Mouse (Mus musculus) left cerebral cortex, postnatal 36 days (tissue): ENCODE data around the gene Prpf4b. TPM values are rescaled to one million over a fixed set of nuclear protein-coding genes. Genes with fewer than 3 reads are reported as not detected.
"Not testable (repeated sequence)": the region's sequence is repeated elsewhere in the genome, so short reads cannot be mapped to it uniquely, and the experiment has no call there.

Source experiments
- DNase-seq, 2 experiments: peaks; one replicate each; pipeline ENCODE4 v3.0.0; 2021 to 2022; ENCODE audit warnings: low spot score in 2 of 2, mixed read lengths in 1 of 2
- intact Hi-C: fragments of 180-260 bp; cut with DNase I; formaldehyde crosslinking; loops from one replicate; pipeline ENCODE4 v1.15.1; 2025
- total RNA-seq, 2 experiments: library from RNA; stranded (reverse); gene quantifications; 2 replicates each; pipeline ENCODE4 v1.2.3; 2021

Gene Prpf4b
- 10 to 100 TPM; 69.4 to 90.6 TPM for total RNA-seq

- intact Hi-C loops: loop anchor here (10.0 kb wide), 1 partner anchor 840 kb away; the partner anchor contains the start of gene Bphl
- DNase-seq: peak; percentile 94 to 95
Observed at GRCm38 (mm10) chr13:34875166-34875710, at the start of gene Prpf4b. Prpf4b (plus strand) TSS chr13:34875302.

- no peak for DNase-seq
- intact Hi-C loops: no loop called here
Observed at GRCm38 (mm10) chr13:34826760-34827690, 48.1 kb upstream of the Prpf4b start.

- intact Hi-C loops: no loop called here
- no peak for DNase-seq
Observed at GRCm38 (mm10) chr13:34827988-34828882, 46.9 kb upstream of the Prpf4b start.

DNA sequence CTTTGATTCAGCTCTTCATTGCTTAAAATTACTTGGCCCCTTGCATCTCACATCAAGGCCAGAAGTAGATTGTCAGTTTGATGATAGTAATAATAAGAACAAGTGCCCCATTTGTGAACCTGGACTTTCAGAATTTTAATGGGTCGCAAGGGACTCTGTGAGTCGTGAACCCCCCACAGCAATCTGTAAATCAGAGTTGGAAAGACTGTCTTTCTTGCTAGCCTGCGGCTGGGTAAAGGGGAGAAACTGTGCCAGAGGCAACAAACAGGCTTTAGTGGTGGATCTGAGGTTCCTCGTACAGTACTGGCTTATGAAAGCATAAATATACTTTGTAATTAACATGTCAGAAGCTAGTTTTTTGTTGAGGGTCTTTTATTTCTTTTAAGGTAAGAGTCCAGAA lies 32.3 kb upstream of the Prpf4b start:
- intact Hi-C loops: no loop called here
- DNase-seq: no peak

DNA sequence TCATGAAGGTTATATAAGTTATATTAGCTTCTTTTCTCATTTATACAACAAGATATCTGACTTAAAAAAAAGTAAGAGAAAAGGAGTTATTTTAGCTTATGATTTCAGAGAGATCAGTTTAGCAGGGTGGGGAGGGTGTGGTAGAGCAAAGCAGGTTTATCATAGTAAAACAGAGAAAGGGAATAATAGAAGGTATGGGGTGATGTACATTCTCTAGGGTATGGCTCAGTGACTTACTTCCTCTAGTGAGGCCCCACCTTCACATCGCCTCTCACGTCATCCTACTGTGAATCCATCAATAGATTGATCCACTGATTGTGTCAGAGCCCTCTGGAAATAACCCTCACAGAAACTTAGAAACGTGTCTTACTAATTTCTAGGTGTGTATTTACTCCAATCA lies 24.3 kb upstream of the Prpf4b start:
- intact Hi-C loops: no loop called here

DNA sequence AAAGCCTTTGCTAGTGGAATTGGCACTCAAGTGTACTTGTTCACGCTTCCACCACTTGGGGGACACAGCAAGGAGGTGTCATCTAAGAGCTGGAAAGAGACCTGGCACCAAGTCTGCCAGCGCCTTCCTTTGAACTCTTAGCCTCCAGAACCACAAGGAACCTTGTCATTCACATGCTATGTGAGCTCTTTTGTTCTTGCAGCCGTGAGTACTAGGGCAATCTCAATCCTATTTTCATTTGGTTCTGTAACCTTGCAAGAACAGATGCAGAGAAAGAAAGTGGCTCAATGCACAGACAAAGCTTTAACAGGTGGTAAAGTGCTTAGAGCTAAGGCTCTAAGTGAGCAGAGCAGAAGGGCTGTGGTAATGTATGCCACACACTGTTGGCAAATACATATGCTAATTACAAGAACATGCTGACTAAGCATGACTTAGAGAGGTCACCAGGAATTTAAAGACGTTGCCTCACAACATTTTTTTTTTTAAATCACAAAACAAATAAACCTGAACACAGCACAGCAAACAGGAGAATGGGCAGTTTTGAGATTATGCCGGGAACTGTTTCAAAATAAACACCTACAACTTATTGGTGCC lies 23.8 kb upstream of the Prpf4b start:
- DNase-seq: no peak
- intact Hi-C loops: no loop called here

More for the DNA sequence above, 24.3 kb upstream of the Prpf4b start:
- DNase-seq: no peak

DNA sequence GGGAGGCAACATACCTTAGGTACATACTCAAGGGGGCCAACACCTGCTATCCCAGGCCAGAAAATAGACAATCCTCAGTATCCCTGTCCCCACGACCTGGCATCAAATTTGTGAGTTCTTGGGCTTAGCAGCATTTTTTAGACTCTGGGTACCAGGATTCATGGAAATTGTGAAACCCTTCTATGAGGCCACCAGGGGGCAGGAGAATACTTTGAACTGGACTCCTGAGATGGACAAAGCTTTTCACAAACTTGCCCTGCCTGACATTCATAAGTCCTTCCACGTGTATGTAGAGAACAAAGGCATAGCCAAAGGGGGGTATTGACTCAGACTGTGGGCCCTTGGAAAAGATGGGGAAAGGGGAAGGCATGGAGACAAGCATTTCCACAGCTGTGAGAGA lies 17.6 kb upstream of the Prpf4b start:
- DNase-seq: no peak
- intact Hi-C loops: no loop called here

GRCm38 (mm10) chr13:34859406-34859805 lies 15.7 kb upstream of the Prpf4b start:
- intact Hi-C loops: no loop called here
- peak; percentile 46 to 48 for DNase-seq

- intact Hi-C loops, DNase-seq: not testable (repeated sequence)
Observed at GRCm38 (mm10) chr13:34861166-34861565, 13.9 kb upstream of the Prpf4b start.

DNA sequence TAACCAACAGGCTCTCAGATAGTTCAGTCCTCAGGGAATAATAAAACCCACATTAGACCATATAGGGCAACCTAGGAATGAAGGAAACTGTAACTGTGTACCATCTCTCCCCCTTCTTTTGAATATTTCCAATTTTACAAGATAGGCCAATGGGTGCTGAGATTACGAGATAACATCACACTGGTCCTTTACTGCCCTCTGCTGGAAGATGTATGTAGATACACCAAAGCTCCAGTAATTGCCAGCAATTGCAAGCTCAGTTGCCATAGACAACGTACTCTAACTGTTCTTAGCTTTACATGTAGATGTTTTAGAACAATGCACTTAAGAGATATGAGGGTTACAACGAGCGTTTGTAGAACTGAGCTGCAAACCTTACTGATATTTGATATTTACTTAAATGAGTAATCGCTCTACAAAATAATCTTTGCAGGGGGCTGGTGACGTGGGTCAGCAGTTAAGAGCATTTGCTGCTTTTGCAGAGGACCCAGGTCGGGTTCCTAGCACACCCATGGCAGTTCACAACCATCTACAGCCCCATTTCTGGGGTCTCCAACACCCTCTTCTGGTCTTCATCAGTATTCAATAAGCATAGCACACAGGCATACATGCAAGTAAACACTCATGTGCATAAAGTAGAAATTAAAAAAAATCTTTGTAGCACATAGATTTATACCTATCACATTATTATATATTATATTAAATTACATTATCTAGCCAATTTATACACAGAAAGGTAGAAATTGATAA lies 10.5 kb upstream of the Prpf4b start:
- peak; percentile 15 to 18 for DNase-seq

GRCm38 (mm10) chr13:34873801-34874681 lies 1.1 kb upstream of the Prpf4b start:
- intact Hi-C loops: loop anchor here (5.0 to 10.0 kb wide), 2 partner anchors 687 to 839 kb away; partner anchors contain the start of gene Bphl
- peak; percentile 94 for DNase-seq

More for the DNA sequence above, 10.5 kb upstream of the Prpf4b start:
- intact Hi-C loops: loop anchor here (1.0 kb wide), 1 partner anchor 221 kb away; no protein-coding TSS in a partner anchor

DNA sequence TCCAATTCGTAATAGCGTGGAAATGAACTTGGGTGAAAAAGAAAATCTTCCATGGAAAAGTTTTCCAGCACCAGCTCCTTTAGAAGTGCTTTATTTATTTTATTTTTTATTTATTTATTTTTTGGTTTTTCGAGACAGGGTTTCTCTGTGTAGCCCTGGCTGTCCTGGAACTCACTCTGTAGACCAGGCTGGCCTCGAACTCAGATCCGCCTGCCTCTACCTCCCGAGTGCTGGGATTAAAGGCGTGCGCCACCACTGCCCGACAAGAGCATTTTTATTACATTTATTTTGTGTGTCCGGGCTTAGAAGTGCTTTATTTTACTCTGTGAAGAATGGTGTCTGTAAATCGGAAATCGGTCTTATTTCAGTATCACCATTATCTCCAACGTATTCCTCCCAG lies 366 bp upstream of the Prpf4b start:
- peak; percentile 18 to 19 for DNase-seq
- intact Hi-C loops: loop anchor here (5.0 to 10.0 kb wide), 2 partner anchors 687 to 840 kb away; partner anchors contain the start of gene Bphl

DNA sequence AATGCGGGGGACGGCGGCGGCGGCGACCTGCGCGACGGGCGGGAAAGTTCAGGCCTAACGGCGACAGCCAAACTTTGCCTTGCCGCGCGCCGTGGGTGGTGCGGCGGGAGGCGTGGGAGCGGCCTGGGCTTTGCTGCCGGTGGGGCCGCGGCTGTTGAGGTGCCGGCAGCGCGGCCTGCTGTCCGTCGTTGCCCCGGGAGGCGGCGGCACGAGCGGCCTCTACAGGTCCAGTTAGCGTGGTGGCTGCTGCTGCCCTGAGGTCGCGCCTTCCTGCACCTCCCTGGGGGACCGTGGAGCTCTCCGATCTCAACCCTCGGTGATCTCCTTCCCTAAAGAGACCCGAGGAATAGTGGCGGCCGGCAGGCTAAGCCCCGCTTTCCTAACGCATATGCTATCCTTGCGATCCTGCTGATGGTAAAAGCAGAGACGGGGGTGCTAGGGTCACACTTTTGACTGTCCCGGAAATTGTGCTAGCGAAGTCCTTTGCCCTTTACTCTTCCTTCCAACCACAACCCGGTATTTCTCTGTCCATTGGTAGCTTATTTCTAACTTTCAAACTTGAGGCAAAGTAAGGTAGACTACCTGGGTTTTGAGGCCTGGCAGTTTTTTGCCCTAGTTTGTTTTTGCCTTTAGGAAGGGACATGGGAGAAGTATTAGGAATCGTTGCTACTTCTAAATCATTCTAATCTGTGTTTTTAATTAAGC lies 791 bp downstream of the Prpf4b start:
- intact Hi-C loops: loop anchor here (10.0 kb wide), 1 partner anchor 841 kb away; the partner anchor contains the start of gene Bphl
- no peak for DNase-seq

GRCm38 (mm10) chr13:34876481-34876880 lies 1.4 kb downstream of the Prpf4b start:
- intact Hi-C loops: loop anchor here (10.0 kb wide), 1 partner anchor 842 kb away; the partner anchor contains the start of gene Bphl

GRCm38 (mm10) chr13:34892871-34893270 lies 17.8 kb downstream of the Prpf4b start:
- DNase-seq: no peak
- intact Hi-C loops: no loop called here

More at GRCm38 (mm10) chr13:34876481-34876880, 1.4 kb downstream of the Prpf4b start:
- DNase-seq: no peak

- DNase-seq: no peak
- intact Hi-C loops: no loop called here
Observed at GRCm38 (mm10) chr13:34914614-34915013, 39.5 kb downstream of the Prpf4b start.
